Mouse (Mus musculus) right cerebral cortex, postnatal 4 days (tissue): ENCODE results near the gene Fam71f2.
A peak's percentile ranks its signal among the peaks of the same experiment; 100 is the strongest.

Experiments used
- DNase-seq: peaks from one replicate; pipeline ENCODE4 v3.0.0-alpha.2; 2022

The Fam71f2 gene

DNA sequence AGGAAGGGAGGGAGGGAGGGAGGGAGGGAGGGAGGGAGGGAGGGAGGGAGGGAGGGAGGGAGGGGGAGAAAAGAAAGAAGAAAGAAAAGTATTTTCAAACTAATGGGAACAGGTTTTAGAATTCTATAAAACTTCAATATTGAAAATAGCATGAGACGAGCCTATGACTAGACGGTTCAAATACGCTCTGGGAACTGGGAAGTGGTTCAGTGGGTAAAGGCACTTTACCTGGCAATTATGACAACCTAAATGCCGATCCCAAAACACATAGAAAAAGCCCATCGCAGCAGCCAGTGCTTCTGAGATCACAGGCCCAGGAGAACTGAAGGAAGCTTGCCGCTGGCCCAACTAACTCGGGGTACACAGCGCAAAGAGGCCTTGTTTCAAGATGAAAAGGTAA is at the start of gene Fam71f2:
Gene Fam71f2, plus strand, starts transcription at position 301 of the 400 bp plus-strand sequence.
- DNase-seq, result no peak

DNA sequence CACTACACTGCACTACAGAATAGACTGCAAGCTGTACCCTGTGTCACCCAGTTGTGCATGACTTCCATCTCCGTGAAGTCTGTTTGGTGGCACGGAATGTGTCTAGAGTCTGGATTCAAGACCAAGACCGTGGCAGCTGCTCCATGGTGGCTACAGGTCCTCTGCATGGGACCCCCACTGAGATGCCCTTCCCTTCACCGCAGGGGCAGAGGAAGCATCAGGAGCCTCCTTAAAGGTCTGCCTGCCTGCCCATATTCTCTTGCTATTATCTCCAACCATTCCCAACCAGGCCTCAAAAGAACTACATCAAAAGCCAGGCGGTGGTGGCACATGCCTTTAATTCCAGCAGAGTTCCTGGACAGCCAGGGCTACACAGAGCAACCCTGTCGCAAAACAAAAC is 49.0 kb upstream of the Fam71f2 start:
- DNase-seq, result no peak

DNA sequence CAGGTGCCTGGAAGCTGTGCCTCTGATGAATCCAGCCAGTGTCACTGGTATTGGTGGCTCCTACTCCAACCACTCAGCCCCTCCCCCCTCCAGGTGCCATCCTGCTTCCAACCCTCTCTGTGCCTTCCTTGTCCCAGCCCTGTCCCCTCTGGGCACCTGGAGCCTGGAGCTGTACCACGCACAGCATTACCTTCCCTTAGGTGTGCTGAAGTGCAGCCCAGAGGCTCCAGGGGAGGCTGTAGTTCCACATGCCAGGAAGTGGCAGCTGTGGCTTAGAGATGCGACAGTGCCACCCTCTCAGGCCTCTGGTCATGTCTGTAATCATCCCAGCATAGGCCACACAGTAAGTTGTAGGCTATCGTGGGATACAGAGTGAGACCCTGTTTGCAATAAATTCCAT is 47.6 kb upstream of the Fam71f2 start:
- no peak for DNase-seq

DNA sequence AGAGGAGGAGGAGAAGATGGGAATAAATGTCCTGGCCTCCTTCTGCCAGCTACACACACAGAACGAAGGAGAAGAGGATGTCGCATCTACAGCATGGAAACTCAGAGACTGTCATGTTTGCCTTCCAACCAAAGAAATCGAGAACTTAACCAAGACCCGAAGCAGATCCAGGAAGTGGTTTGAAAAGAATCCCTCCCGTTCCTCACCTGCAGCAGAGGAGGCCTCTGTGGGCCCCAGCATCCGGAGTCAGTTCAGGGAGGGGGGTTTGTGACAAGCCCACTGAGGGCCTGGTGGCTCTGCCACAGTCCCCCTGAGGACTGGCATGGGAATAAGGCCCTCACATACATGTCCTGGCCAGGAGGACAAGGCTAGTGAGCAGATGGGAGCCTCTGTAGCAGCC is 47.1 kb upstream of the Fam71f2 start:
- DNase-seq, result no peak

DNA sequence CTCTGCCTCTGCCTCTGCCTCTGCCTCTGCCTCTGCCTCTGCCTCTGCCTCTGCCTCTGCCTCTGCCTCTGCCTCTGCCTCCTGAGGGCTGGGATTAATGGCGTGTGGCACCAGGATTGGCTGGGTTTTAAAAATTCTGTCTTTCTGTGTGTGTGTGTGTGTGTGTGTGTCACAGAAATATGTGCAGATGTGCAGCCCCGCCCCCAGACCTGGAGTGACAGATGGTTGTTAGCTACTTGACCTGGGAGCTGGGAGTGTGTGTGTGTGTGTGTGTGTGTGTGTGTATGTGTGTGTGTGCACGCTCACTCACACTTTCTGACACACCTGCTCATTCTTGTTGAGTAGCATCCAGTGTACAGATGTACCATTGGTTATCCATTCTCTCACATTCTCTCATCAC is 45.7 kb upstream of the Fam71f2 start:
- DNase-seq, result no peak

DNA sequence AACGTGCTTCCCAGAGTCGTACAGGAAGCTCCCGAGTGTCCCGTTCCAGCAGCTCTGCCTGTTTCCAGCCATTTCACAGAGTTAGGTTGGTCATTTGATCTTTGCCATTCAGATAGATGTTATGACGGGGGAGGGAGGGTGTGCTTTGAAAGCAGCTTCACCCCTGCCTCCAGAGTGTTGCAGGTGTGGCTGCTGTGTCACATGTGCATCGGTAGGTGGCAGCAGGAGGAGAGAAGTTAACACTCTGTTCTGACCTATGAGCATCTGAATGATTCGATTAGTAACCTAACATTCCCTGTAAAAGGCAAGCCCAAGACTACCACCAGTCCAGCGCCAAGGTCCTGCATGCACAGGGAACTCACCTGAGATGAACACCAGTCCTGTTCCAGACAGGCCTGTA is 45.1 kb upstream of the Fam71f2 start:
- no peak for DNase-seq

DNA sequence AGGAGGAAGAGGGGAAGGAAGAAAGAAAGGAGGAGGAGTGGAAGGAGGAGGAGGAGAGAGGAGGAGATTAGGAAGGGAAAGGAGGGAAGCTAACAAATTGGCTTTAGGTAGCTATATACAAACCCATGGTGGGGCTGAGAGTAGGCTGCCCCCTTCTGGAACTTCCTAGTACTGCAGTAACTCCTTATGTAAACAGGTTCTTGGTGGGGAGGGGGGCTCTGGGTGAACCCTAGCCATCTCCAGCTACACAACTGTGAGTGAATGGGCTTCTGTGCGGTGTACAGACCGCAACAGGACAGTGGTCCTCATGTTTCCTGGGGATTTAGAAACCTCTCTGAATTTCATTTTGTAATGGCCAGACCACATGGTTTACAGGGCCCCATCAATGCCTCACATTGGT is 38.6 kb upstream of the Fam71f2 start:
- peak; percentile 28 for DNase-seq

DNA sequence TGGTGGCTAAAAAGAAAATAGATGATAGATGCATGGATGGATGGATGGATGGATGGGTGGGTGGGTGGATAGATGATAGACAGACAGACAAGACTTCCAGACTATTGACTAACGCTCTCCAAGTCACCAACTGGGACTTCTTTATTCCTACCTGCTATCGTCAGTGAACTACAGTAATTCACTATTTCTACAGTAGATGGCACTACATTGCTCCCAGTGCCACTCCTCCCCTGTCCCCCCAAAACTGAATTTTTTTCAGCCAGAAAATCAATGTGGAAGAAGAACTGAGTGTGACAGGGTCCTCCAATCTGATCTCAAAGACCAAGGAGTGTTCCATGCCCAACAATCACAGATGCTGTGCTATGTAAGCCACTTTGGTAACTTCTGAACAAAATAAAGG is 37.7 kb upstream of the Fam71f2 start:
- DNase-seq, result no peak

DNA sequence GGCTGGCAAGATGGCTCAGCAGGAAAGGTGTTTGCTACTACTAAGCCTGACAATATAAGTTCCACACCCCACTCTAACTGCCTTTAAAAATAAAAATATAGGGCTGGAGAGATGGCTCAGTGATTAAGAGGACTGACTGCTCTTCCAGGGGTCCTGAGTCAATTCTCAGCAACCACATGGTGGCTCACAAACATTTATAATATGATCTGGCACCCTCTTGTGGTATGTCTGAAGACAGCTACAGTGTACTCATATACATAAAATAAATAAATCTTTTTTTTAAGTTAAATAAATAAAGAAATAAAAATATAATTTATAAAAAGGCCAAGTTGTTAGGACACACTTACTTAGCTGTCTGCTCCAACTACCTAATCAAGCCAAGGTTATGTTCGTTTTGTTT is 37.1 kb upstream of the Fam71f2 start:
- DNase-seq, result no peak

DNA sequence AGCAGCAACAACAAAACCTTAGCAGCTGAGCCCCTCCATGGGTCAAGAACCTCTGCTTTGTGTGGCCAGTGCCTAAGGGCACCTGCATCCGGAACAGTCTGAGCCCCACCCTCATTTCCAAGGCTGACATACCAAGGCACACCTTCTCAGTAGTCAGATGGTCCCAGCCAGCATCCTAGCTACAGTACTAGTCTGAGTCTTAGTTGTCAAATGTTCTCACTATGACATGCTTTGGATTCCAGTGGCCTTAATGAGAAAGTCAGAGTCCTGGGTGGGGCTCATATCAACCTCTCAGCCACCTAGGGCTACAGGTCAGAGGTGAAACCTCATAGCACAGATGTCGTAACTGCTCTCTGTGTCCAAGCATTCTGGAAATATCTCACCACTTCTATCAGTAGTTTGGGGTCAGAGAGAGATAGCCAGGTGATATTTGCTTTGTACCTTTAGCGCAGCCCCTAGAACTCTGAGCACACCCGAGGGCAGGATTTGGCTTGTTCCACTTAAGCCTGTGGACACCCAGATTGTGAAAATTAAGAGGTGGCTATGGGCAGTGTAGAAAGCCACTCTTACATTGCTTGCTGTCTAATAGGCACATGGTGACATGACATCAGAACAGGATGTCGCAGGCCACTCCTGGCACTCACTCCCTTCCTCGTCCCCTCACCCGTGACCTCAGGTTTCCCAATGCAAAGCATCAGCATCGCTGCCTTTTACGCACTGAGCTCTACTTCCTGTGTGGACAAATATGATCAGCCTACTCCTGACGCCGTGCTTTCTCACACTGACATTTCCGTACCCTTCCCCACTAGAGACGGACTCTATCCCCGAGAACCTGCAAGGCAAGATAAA is 33.9 kb upstream of the Fam71f2 start:
- DNase-seq, result no peak

DNA sequence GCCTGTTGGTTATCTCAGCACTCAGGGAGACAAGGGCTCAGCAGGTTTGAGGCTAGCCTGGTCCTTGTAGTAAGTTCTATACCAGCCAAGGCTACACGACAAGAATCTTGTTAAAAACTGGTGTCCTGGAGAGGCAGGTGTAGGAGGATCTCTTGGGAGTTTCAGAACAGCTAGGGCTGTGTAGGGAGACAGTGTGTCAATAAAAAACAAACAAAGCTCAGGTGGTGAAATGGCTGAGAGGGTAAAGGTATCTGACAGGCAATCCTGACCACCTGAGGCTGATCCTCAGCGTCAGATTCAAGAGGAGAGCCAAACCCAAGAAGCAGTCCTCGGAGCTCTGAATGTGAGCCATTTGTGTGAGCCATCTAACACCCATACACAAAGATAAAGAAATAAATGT is 33.2 kb upstream of the Fam71f2 start:
- DNase-seq, result no peak

DNA sequence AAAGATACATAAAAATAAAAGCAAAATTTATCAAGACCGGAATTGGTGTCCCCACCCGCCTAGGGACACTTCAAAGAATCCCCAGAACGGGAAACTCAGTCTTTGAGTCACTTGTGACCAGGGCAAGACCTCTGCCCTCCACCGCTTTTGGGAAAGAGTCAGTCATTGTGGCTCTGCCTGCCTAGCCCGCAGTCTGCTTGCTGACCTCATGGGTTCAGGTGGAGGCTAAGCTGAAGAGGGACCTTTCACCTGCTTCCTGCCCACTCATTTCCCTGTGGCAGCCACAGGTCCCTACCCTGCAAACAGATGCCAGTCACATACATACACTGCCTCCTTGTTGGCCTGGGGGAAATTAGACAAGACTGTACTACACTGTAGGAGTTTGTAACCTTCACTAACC is 32.8 kb upstream of the Fam71f2 start:
- no peak for DNase-seq

DNA sequence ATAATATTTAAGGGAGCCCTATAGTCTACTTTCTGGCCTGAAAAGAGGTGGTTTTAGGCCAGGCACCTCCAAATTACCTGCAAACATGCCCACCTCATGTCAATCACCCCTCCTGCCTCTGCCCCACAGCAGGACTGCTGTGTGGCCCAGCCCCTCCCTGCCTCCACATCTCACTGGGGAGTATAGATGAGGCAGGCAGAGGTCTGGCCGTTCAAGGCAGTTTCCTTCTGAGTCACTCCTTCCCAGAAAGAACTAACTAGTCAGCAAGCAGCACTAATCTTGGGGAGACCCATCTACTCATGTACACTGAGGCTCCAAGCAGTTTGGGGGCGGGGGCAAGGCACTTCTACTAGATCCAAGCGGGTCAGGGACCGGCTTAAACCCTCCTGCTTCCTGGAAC is 32.3 kb upstream of the Fam71f2 start:
- DNase-seq, result no peak

DNA sequence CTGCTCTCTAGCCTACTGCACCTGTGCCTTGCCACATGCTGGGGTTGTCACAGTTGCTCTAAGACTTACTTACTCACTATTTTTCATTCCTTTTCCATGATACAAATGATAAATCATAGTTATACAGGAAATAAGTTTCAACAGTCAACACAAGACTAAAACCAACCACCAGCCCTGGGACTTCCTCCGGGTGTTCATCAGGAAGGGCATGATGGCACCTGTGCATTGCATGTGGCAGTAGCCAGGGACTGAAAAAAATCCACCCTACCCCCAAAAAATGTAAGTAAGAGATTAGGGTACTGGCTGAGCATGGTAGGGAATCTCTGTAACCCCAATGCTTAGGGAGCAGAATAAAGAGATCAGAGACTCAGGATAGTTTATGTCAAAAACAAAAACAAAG is 20.0 kb upstream of the Fam71f2 start:
- no peak for DNase-seq

DNA sequence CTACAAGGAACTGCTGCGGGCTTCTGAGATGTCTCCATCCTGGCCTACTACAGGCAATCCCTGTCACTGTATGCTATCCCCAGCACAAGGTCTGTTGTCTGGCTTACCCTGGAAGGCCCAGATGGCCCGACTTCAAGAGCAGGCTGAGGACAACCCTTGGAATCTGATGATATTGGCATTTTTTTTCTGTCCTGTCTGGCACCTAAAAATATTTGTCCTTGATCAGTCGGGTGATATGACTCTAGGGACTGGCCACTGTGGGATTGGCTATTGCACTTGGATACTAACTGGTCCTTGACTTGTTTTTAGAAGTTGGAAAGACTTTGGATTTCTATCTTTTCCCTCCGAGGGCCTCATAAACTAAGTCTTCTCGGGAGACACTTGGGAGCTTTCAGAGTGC is 17.6 kb upstream of the Fam71f2 start:
- DNase-seq, result no peak

DNA sequence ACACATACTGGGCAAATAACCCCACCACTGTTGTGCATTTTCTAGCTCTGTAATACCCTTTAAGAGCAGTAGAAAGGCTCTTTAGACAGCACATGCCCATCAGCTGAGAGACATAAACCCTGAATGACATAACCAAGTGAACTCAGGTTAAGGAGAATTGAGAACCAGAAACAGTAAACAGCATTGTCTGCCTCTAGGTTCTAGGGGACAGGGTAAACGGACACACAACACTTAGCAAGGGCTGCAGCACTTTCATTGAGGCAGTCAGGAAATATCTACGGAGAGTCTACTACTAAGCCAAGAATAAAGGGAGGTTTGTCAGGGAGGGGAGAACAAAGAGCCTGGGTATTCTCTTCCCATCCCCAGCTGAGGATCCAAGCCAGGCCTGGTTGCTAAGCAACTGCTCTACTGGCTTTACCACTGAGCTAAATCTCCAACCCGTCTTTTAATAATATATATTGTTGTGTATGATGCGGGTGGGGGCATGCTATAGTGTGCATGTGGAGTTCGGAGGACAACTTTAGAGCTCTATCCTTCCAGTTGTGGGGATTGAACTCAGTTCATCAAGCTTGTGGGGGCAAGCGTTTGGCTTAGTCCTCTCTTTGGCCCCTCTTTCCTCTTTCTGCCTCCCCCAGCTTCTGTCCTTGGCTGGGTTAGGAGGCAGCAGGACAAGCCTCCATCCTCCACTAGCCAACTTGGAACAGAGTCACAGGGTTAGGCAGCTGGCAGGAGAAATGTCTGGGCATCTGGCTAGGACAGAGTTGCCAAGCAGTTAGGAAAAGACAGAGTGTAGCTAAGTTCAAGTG is 15.5 kb upstream of the Fam71f2 start:
- DNase-seq, result peak; percentile 42

DNA sequence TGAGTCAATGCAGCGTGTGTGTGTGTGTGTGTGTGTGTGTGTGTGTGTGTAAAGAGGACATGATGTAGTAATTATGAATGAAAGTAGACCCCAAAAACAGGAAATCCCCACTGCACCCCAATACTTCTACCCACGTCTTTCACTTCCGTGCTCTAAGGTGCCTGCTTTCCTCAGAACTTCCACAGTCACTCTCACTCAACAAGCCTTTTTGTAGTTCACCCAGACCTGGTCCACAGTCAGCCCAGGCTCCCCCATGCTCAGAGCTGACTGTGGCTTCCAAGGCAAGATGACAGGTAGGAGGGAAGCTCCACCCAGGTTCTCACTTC is 15.0 kb upstream of the Fam71f2 start:
- DNase-seq, result no peak

DNA sequence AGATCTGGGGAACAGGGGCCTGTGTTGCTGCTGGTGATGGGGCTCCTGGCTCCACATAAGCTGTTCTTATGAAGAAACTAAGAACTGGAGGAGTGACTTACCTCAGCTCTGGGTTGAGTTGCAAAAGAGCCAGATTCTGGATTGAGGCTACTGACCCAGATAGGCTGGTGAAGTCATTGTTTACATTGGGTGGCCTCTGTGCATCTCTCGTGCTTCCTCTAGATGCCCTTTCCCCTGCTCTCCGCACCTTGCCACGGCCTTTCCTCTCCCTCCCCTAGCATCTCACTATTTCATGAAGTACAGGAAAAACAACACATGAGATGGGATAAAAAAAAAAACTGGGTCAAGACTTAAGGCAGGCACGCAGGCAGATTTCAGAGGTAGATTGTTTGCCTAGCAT is 12.5 kb upstream of the Fam71f2 start:
- DNase-seq, result no peak

DNA sequence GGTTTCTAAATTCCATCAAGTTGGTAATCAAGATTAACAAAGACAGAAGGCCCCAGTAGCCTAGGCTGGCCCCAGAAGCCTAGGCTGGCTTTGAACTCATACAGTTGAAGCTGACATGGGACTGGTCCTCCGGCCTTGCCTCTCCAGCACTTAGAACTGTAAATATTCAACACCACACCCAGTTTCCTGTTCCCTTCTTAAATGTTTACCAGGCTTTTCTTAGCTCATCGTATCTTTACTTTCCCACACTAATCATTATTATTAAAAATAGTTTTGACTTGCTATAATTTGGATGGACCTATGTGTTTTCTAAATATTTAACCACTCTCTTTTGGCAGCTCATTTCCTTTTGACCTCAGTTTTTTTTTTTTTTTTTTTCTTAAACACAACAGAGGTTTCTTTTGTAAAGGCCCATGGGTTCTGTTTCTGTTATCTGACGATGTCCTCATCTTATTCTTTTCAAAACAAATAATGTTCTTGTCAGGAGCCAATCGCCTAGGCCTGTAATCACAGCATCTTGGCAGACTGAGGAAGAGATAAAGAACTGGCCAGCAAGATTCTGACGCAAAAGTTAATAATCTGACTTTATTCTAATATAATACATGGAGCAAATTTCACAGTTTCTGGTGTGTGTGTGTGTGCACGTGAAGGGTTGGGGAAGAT is 10.3 kb upstream of the Fam71f2 start:
- DNase-seq, result no peak

DNA sequence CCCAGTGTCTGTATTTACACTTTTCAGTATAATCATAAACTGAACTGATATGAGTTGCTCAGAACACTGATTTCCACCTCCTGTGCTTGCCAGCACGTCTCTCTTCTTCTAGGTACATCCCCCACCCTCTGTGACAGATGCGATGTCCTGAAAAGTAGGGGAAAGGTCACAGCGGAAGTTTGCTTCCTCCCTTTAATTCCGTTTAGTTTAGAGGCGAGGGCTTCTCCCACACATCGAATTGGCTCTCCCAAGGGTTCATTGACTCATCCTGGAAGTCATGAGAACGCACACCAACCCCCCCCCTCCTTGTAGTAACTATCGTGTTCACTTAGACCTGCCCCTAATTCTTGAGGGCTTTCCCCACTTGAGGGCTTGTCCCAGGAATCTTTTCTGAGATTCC is 8.4 kb upstream of the Fam71f2 start:
- DNase-seq, result no peak

DNA sequence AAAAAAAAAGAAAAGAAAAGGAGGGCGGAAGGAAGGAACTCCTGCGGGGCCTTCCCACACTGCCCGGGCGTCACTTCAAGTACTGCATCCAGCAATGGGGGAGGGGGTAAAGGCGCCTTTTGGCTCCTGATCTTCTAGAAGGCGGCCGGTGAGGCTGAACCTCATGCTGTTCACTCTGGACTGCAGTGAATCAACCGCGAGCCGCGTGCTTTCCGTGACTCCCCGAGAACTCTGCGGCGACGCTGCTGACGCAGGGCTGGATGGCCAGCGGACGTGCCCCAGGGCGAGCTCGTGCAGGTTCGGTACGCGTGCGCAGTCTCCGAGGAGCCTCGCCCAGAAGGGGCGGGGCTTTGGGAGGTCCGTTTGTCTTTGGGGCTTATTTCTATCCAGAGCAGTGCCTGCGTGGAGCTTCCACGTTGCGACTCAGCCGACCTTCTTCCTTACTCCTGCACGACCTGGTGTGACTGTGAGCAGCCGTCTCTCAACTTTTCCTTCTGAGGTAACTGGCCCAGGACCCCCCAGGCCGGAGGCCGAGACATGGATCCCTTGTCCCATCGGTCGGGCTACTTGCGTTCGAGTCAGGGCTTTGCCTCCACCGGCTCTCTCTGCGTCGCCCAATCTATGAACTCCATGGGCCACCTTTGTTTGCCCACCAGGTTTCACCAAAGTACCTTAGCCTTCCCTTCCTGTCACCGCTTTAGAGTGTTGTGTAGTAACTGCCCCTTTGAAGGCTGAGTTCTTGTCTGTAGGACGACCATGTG is 6.9 kb upstream of the Fam71f2 start, which contains the start of gene Hilpda:
Gene Hilpda, plus strand, starts transcription at position 177 of the 761 bp plus-strand sequence.
- peak; percentile 82 for DNase-seq

DNA sequence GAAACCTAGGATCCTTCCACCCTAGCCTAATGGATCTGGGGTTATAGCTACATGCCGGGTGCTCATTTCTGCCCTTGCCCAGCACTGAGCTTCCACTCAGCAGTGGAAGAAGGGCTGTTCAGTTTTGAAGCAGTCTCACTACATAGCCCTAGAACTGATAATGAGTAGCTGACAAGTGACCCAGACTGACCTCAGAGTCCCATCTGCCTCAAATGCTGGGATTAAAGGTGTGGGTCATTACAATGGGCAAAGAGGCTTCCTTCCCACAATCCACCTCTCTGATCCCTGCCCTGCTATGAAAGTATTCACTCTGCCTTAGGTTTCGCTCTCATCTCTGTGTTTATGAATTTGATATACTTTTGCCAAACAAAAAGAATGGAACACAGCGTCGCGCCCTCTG is 2.6 kb upstream of the Fam71f2 start:
- DNase-seq, result no peak
